8 mouse cellular contexts compared by ENCODE assay signal in the genomic region with DNA sequence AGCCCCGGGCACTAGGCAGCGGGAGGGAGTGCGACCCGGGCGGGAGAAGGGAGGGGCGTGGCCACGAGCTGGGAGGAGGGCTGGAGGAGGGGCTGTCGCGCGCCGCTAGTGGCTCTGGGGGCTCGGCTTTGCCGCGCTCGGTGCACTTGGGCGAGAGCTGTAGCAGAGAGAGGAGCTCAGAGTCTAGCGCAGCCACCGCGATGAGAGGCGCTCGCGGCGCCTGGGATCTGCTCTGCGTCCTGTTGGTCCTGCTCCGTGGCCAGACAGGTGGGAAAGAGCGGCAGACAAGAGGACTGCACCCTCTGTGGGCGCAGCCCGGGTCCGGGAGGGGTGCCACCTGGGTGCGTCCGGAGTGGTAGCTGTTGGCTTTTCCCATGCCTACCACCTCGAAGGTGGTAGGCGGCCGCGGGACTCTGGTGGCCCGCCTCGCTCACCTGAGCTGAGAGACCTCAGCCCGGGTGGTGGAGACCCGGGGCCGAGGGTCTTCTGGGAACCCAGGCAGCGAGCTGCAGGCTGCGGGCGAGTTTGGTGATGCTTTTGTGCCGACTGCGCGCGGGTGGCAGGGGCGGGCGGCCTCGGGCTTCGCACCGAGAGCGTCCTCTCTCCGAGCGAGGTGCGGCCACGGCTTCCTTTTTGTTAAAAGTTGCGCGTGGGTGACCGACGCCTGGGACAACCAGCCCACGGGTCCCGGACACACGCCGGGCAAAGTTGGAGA. TPM values are rescaled to one million over a fixed set of nuclear protein-coding genes. Genes with fewer than 3 reads are reported as not detected.
DNase-seq lines count a peak whose midpoint lies in the region; ATAC-seq lines count a peak whose summit lies in the region.

Gene Kit, plus strand, starts transcription at position 65 of the 715 bp plus-strand sequence.

- no peaks in the 10 kb centered on the region for H3K36me3 ChIP-seq in intestine, embryonic 14.5 days (ENCODE audit: control insufficient read depth, insufficient read depth, low read length)

- H3K4me2 ChIP-seq in intestine, embryonic 14.5 days (ENCODE audit: low read length) = peak within 1 kb of the TSS; percentile 100

- 0% methylated on average over 65 of the region's 65 CpGs for WGBS in intestine, embryonic 14.5 days

- intact Hi-C loops in left cerebral cortex, postnatal 14 days (cut with DNase I) = loop anchor here (10.0 kb wide), 1 partner anchor 360 kb away; no protein-coding TSS in a partner anchor

- no peaks in the 10 kb centered on the region for H3K27me3 ChIP-seq in intestine, embryonic 14.5 days (replicated peaks; ENCODE audit: control insufficient read depth, insufficient read depth, low read length)

- peak; percentile 92 for ATAC-seq in intestine, embryonic 14.5 days (replicated peaks; ENCODE audit: low FRiP score, low TSS enrichment, low read depth)
- peak; percentile 81 for ATAC-seq in megakaryocyte progenitor cell, adult 5-6 weeks (replicated peaks; ENCODE audit: poor library complexity)

- peak within 1 kb of the TSS; percentile 40; the same call in 1 of the 2 replicates for H3K27ac ChIP-seq in intestine, embryonic 14.5 days (ENCODE audit: low read depth)

- DNase-seq in adrenal gland, adult 2 months = peak; percentile 79
- DNase-seq in embryo, embryonic 10 days (ENCODE audit: low spot score) = peak; percentile 94
- peak; percentile 43 for DNase-seq in gastrocnemius, postnatal 25 days
- DNase-seq in intestine, embryonic 14.5 days (ENCODE audit: low spot score) = peak; percentile 91
- DNase-seq in left cerebral cortex, postnatal 14 days (ENCODE audit: low spot score in 2 of 2) = peak; percentile 45 to 69
- peak; percentile 16 to 37 for DNase-seq in right cerebral cortex, postnatal 36 days (ENCODE audit: low spot score in 2 of 2)
- DNase-seq in urinary bladder, postnatal 4 days (ENCODE audit: low spot score in 2 of 2) = peak; percentile 67 to 75

- H3K9me3 ChIP-seq in intestine, embryonic 14.5 days (ENCODE audit: control insufficient read depth, low read length) = no peaks in the 10 kb centered on the region

- H3K9ac ChIP-seq in intestine, embryonic 14.5 days (ENCODE audit: low read length) = peak within 1 kb of the TSS; percentile 71

- H3K4me1 ChIP-seq in intestine, embryonic 14.5 days (replicated peaks; ENCODE audit: control insufficient read depth, insufficient read depth, low read length) = peaks cover 8% of the 10 kb centered on the region

- peak within 1 kb of the TSS; percentile 69 for H3K4me3 ChIP-seq in intestine, embryonic 14.5 days (ENCODE audit: low read depth, low read length)

RNA-seq across cellular contexts. Expression of gene Kit, which starts in this region (rescaled TPM):
- total RNA-seq in adrenal gland, adult 2 months (2021) = 1 to 10 TPM; 2.2 to 3.8 TPM
- polyA plus RNA-seq in adrenal gland, adult 2 months (2012; rRNA removed) = 2.4 and 3.0 TPM in 2 replicates
- 1 to 10 TPM in 1 of 2 experiments, under 1 TPM in 1; 0.67 to 1.1 TPM for total RNA-seq in gastrocnemius, postnatal 25 days (2021)
- 42.8 and 44.8 TPM in 2 replicates for polyA plus RNA-seq in intestine, embryonic 14.5 days (2014; fragmentation: Nextera tagmentation; extraction: Ambion mirVana)
- 10 to 100 TPM; 33.3 to 37.8 TPM for total RNA-seq in left cerebral cortex, postnatal 14 days (2021)
- 170 and 204 TPM in 2 replicates for total RNA-seq in megakaryocyte progenitor cell, adult 5-6 weeks (2015)
- total RNA-seq in megakaryocyte progenitor cell, adult 5-6 weeks (2017) = 88.1 and 106 TPM in 2 replicates

Comparison
In these comparisons a context has a peak if more than half of its experiments do, and no peak if none do; other contexts are left out.
1. Peak in every context shown above with its lines: DNase-seq, ATAC-seq, H3K4me3 ChIP-seq and H3K27ac ChIP-seq.
2. RNA of gene Kit (total RNA-seq): 88.1 to 204 TPM in megakaryocyte progenitor cell, adult 5-6 weeks and 33.3 to 37.8 TPM in left cerebral cortex, postnatal 14 days; 2.2 to 3.8 TPM in adrenal gland, adult 2 months and 0.67 to 1.1 TPM in gastrocnemius, postnatal 25 days; every median in the first group is over 4 times any median in the second.
3. RNA of gene Kit (polyA plus RNA-seq): 42.8 to 44.8 TPM in intestine, embryonic 14.5 days; 2.4 to 3.0 TPM in adrenal gland, adult 2 months; every median in the first group is over 10 times any median in the second.
4. DNase-seq: peak in every context shown above with its lines; median percentile 94 in embryo, embryonic 10 days; 91 in intestine, embryonic 14.5 days; 79 in adrenal gland, adult 2 months; 71 in urinary bladder, postnatal 4 days; 57 in left cerebral cortex, postnatal 14 days; 43 in gastrocnemius, postnatal 25 days; 26 in right cerebral cortex, postnatal 36 days.